ENCODE assay signal across 45 mouse cellular contexts in genomic region chr11:46397900-46398299, GRCm38 (mm10). TPM values are rescaled to one million over a fixed set of nuclear protein-coding genes. Genes with fewer than 3 reads are reported as not detected.
"Had no signal": no experiment of that assay in that cellular context is flagged by ENCODE, and none has a peak within 500 bp of the region (broad histone marks: within the 10 kb centered on the region; RNA-seq: fewer than 3 reads in every experiment).

No protein-coding gene starts in this region.

- H3K4me3 ChIP-seq: limb, embryonic 10.5 days; limb, embryonic 12.5 days; limb, embryonic 13.5 days; limb, embryonic 15.5 days; liver, embryonic 12.5 days; liver, embryonic 13.5 days; liver, embryonic 15.5 days; lung, embryonic 15.5 days; megakaryocyte, embryonic 14.5 days; midbrain, embryonic 10.5 days; midbrain, embryonic 12.5 days; midbrain, embryonic 13.5 days; midbrain, embryonic 15.5 days; myocyte; neural tube, embryonic 12.5 days had no signal

- H3K27ac ChIP-seq: limb, embryonic 10.5 days; limb, embryonic 12.5 days; limb, embryonic 13.5 days; limb, embryonic 15.5 days; liver, embryonic 12.5 days; liver, embryonic 13.5 days; liver, embryonic 14.5 days; liver, embryonic 15.5 days; lung, embryonic 15.5 days; macrophage; midbrain, embryonic 10.5 days; midbrain, embryonic 12.5 days; midbrain, embryonic 13.5 days; midbrain, embryonic 15.5 days; neural tube, embryonic 12.5 days had no signal

- H3K9me3 ChIP-seq: limb, embryonic 10.5 days; limb, embryonic 12.5 days; limb, embryonic 13.5 days; limb, embryonic 15.5 days; liver, embryonic 12.5 days; liver, embryonic 13.5 days; liver, embryonic 15.5 days; lung, embryonic 15.5 days; megakaryocyte, embryonic 14.5 days; midbrain, embryonic 10.5 days; midbrain, embryonic 12.5 days; midbrain, embryonic 13.5 days; midbrain, embryonic 15.5 days; neural tube, embryonic 12.5 days had no signal

- H3K27me3 ChIP-seq: limb, embryonic 12.5 days; limb, embryonic 15.5 days; liver, embryonic 13.5 days; liver, embryonic 15.5 days; lung, embryonic 15.5 days; midbrain, embryonic 12.5 days; midbrain, embryonic 13.5 days; midbrain, embryonic 15.5 days; neural tube, embryonic 12.5 days had no signal

- H3K36me3 ChIP-seq: limb, embryonic 10.5 days; limb, embryonic 12.5 days; limb, embryonic 13.5 days; limb, embryonic 15.5 days; liver, embryonic 12.5 days; liver, embryonic 13.5 days; liver, embryonic 15.5 days; lung, embryonic 15.5 days; midbrain, embryonic 10.5 days; midbrain, embryonic 12.5 days; midbrain, embryonic 13.5 days; midbrain, embryonic 15.5 days; neural tube, embryonic 12.5 days had no signal

- H3K9ac ChIP-seq: limb, embryonic 12.5 days; limb, embryonic 13.5 days; limb, embryonic 15.5 days; liver, embryonic 12.5 days; liver, embryonic 13.5 days; liver, embryonic 14.5 days; liver, embryonic 15.5 days; liver, postnatal 0 days; lung, embryonic 14.5 days; lung, embryonic 15.5 days; midbrain, embryonic 12.5 days; midbrain, embryonic 13.5 days; midbrain, embryonic 15.5 days; neural tube, embryonic 12.5 days had no signal

- H3K4me2 ChIP-seq: limb, embryonic 12.5 days; limb, embryonic 13.5 days; limb, embryonic 15.5 days; liver, embryonic 11.5 days; liver, embryonic 12.5 days; liver, embryonic 13.5 days; liver, embryonic 15.5 days; lung, embryonic 14.5 days; lung, embryonic 15.5 days; midbrain, embryonic 11.5 days; midbrain, embryonic 12.5 days; midbrain, embryonic 13.5 days; midbrain, embryonic 15.5 days; neural tube, embryonic 12.5 days had no signal

- H3K4me1 ChIP-seq: limb, embryonic 12.5 days; limb, embryonic 13.5 days; limb, embryonic 15.5 days; lung, embryonic 15.5 days; midbrain, embryonic 12.5 days; midbrain, embryonic 15.5 days; neural tube, embryonic 12.5 days had no signal

- ATAC-seq: liver, postnatal 0 days; lung, postnatal 0 days; midbrain, embryonic 13.5 days; midbrain, embryonic 15.5 days; midbrain, embryonic 16.5 days had no signal

- DNase-seq: left cerebral cortex, postnatal 4 days; liver; liver, embryonic 13.5 days; liver, postnatal 0 days; lung, adult 18-20 months; lung, adult 2 months; lung, embryonic 14.5 days; lung, postnatal 10 days; lung, postnatal 14 days; lung, postnatal 36 days; lung, postnatal 4 days; midbrain, embryonic 14.5 days had no signal

RNA-seq across cellular contexts. Expression of gene Fam71b, which starts 1.5 kb away (rescaled TPM):
- total RNA-seq: left cerebral cortex, postnatal 10 days; left cerebral cortex, postnatal 14 days; left cerebral cortex, postnatal 25 days; left cerebral cortex, postnatal 36 days; left cerebral cortex, postnatal 4 days; liver, adult 2 months; megakaryocyte progenitor cell, adult 5-6 weeks; megakaryocyte-erythroid progenitor cell, adult 5-6 weeks; midbrain, postnatal 0 days; monocyte, adult 5-6 weeks had no signal
- polyA plus RNA-seq: limb, embryonic 10.5 days; limb, embryonic 11.5 days; limb, embryonic 12.5 days; limb, embryonic 13.5 days; limb, embryonic 14.5 days; limb, embryonic 15.5 days; liver, adult 2 months; liver, embryonic 11.5 days; liver, embryonic 12.5 days; liver, embryonic 13.5 days; liver, embryonic 15.5 days; liver, postnatal 0 days; lung, embryonic 14.5 days; lung, embryonic 16.5 days; lung, postnatal 0 days; macrophage; midbrain, embryonic 10.5 days; midbrain, embryonic 11.5 days; midbrain, embryonic 12.5 days; midbrain, embryonic 13.5 days; midbrain, embryonic 14.5 days; midbrain, embryonic 15.5 days; midbrain, embryonic 16.5 days; midbrain, postnatal 0 days; neural tube, embryonic 11.5 days; neural tube, embryonic 12.5 days had no signal

RNA-seq across cellular contexts. Expression of gene Itk, which starts 8.6 kb away (rescaled TPM):
- polyA plus RNA-seq: limb, embryonic 10.5 days; limb, embryonic 11.5 days; limb, embryonic 12.5 days; liver, embryonic 12.5 days; midbrain, embryonic 11.5 days; midbrain, embryonic 13.5 days; midbrain, embryonic 14.5 days; midbrain, embryonic 15.5 days; midbrain, embryonic 16.5 days; neural tube, embryonic 11.5 days; neural tube, embryonic 12.5 days had no signal

RNA-seq across cellular contexts. Expression of gene Havcr2, which starts 56.8 kb away (rescaled TPM):
- polyA plus RNA-seq: limb, embryonic 12.5 days had no signal
